Mouse (Mus musculus): ENCODE data around the gene Gm3173. TPM values are rescaled to one million over a fixed set of nuclear protein-coding genes. Genes with fewer than 3 reads are reported as not detected.
"Not testable (repeated sequence)": the region's sequence is repeated elsewhere in the genome, so short reads cannot be mapped to it uniquely, and the experiment has no call there.

The Gm3173 gene
- polyA plus RNA-seq, 1 experiment from 2014 or later, result 0.93 TPM

DNA sequence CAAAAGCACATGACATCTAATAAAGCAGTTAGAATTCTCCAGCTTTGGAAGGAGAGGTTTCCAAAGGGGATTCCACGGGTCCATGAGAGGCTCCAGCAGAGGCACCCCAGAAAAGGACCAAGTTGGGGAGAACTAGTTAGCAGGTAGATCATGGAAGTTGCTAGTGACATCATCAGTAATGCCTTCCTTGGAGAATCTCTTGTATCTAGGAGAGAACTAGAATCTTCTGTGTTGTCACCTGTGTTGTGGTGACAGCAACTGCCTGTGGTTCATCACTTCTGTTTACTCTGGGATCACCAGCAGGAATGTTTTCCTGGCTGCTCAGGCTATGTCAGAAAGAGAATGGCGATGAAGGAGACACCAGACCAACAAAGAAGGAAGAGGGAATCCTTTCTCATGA is 124.3 kb downstream of the Gm3173 start, which contains the start of gene Gm3047:
Gm3047 (plus strand) TSS at position 301 of the 400 bp plus-strand sequence.
- WGBS, result no CpG with 5 or more reads among the region's 2 CpGs
- not testable (repeated sequence) for H3K4me3 ChIP-seq; H3K9me3 ChIP-seq; H3K4me2 ChIP-seq (replicated peaks); H3K27ac ChIP-seq; H3K9ac ChIP-seq; ATAC-seq (ENCODE audit: low FRiP score, low read depth); H3K36me3 ChIP-seq; H3K27me3 ChIP-seq (replicated peaks); H3K4me1 ChIP-seq

Other genes with a start within 250 kb of the Gm3173 start
- 1.8 and 2.0 TPM in 2 replicates for gene Gm2974, start 248.4 kb upstream of the Gm3173 start, polyA plus RNA-seq (2016; fragmentation: Nextera tagmentation; extraction: Ambion mirVana)
- gene Gm3138, start 181.4 kb upstream of the Gm3173 start, polyA plus RNA-seq (2016; fragmentation: Nextera tagmentation; extraction: Ambion mirVana), result not detected in 2 replicates
- not detected in 2 replicates for gene Gm3149, start 113.7 kb upstream of the Gm3173 start, polyA plus RNA-seq (2016; fragmentation: Nextera tagmentation; extraction: Ambion mirVana)
- gene 2610042L04Rik, start 96.2 kb upstream of the Gm3173 start, polyA plus RNA-seq (2016; fragmentation: Nextera tagmentation; extraction: Ambion mirVana), result 1.3 and 1.4 TPM in 2 replicates
- not detected in 2 replicates for gene Gm3159, start 33.5 kb upstream of the Gm3173 start, polyA plus RNA-seq (2016; fragmentation: Nextera tagmentation; extraction: Ambion mirVana)
- gene Gm3164, start 15.5 kb upstream of the Gm3173 start, polyA plus RNA-seq (2016; fragmentation: Nextera tagmentation; extraction: Ambion mirVana), result 1.1 and 1.7 TPM in 2 replicates
- gene Gm3182, start 50.8 kb downstream of the Gm3173 start, polyA plus RNA-seq (2016; fragmentation: Nextera tagmentation; extraction: Ambion mirVana), result not detected in 2 replicates
- gene Gm3047, start 124.4 kb downstream of the Gm3173 start, polyA plus RNA-seq (2016; fragmentation: Nextera tagmentation; extraction: Ambion mirVana), result not detected in 2 replicates
- gene Gm8159, start 201.4 kb downstream of the Gm3173 start, polyA plus RNA-seq (2016; fragmentation: Nextera tagmentation; extraction: Ambion mirVana), result not detected in 2 replicates
- gene Gm3239, start 233.2 kb downstream of the Gm3173 start, polyA plus RNA-seq (2016; fragmentation: Nextera tagmentation; extraction: Ambion mirVana), result 0.49 TPM in 1 of 2 replicates, not detected in the other